Mouse (Mus musculus): ENCODE results near the gene AC140267.1.

- TF ChIP-seq CTCF (IDR thresholded peaks at IDR 0.05) (no peak), EP300 (IDR thresholded peaks at IDR 0.05) (no peak)
These were observed 36.3 kb downstream of the AC140267.1 start for GRCm38 (mm10) chr15:80271858-80272396.

Data from lung, postnatal 0 days (tissue).